Mouse (Mus musculus) CH12.LX (cell line): Measurements from ENCODE around the gene Mfsd4b5. TPM values are rescaled to one million over a fixed set of nuclear protein-coding genes. Genes with fewer than 3 reads are reported as not detected.

Source experiments
- DNase-seq: peaks from one replicate; pipeline ENCODE4 v3.0.0-alpha.2; 2013; ENCODE audit errors: extremely low read depth
- H3K27ac ChIP-seq: 2 replicates; pipeline ENCODE4 v1.5.1; 2012; ENCODE audit warnings: low read depth, mild to moderate bottlenecking, control low read depth, moderate library complexity; ENCODE audit not compliant: insufficient read depth
- H3K27me3 ChIP-seq: replicated peaks from 2 replicates; pipeline ENCODE3; 2012; ENCODE audit warnings: inconsistent platforms
- H3K36me3 ChIP-seq, 2 experiments: replicated peaks in 1 of 2; 2 replicates each; pipeline versions ENCODE3 to v1.6.1; 2012; ENCODE audit warnings: inconsistent platforms in 1 of 2, low read length in 1 of 2, mild to moderate bottlenecking in 1 of 2, mixed read lengths in 1 of 2, moderate library complexity in 1 of 2; ENCODE audit not compliant: control insufficient read depth in 1 of 2, insufficient read depth in 1 of 2
- H3K4me1 ChIP-seq, 2 experiments: 2 replicates each; pipeline ENCODE4 v1.6.1; 2012; ENCODE audit warnings: inconsistent platforms in 1 of 2, moderate library complexity in 1 of 2; ENCODE audit not compliant: insufficient read depth in 2 of 2, control insufficient read depth in 1 of 2
- H3K4me2 ChIP-seq: 2 replicates; pipeline ENCODE4 v1.6.1; 2012; ENCODE audit warnings: low read depth, mild to moderate bottlenecking, control low read depth; ENCODE audit not compliant: poor library complexity, insufficient read depth, severe bottlenecking
- H3K4me3 ChIP-seq, 3 experiments: fragments of 150-350 bp in 1 of 3; sonication (generic) in 1 of 3; replicated peaks in 1 of 3; 2 replicates each; pipeline versions ENCODE3 to v1.5.1; 2011 to 2012; ENCODE audit warnings: low read depth in 2 of 3, low read length in 2 of 3, mild to moderate bottlenecking in 2 of 3, moderate library complexity in 2 of 3, control low read depth in 1 of 3, improper control_type of control experiment in 1 of 3, inconsistent platforms in 1 of 3, mixed read lengths in 1 of 3; ENCODE audit not compliant: poor library complexity in 1 of 3
- H3K79me2 ChIP-seq: replicated peaks from 2 replicates; pipeline ENCODE4 v1.6.1; 2012; ENCODE audit warnings: mild to moderate bottlenecking, moderate library complexity; ENCODE audit not compliant: control insufficient read depth, poor library complexity, insufficient read depth, severe bottlenecking; ENCODE audit errors: extremely low read depth
- H3K9ac ChIP-seq: 2 replicates; pipeline ENCODE4 v1.6.1; 2012; ENCODE audit warnings: low read depth, mild to moderate bottlenecking, control low read depth, moderate library complexity; ENCODE audit not compliant: insufficient read depth
- H3K9me3 ChIP-seq: replicated peaks from 2 replicates; pipeline ENCODE3; 2012; ENCODE audit warnings: low read length, inconsistent platforms, mixed read lengths
- BHLHE40 ChIP-seq: IDR thresholded peaks from 2 replicates; pipeline ENCODE4 v1.6.1; 2011; ENCODE audit warnings: mild to moderate bottlenecking, low read depth, low read length, improper control_type of control experiment
- GABPA ChIP-seq: IDR thresholded peaks from 2 replicates; pipeline ENCODE4 v1.6.1; 2012; ENCODE audit warnings: low read depth, low read length, improper control_type of control experiment, inconsistent platforms; ENCODE audit not compliant: insufficient replicate concordance
- JUND ChIP-seq: conservative IDR thresholded peaks from 2 replicates; pipeline ENCODE4 v1.6.1; 2011; ENCODE audit warnings: low read depth, low read length, improper control_type of control experiment
- NRF1 ChIP-seq: IDR thresholded peaks from 2 replicates; pipeline ENCODE4 v1.6.1; 2014; ENCODE audit warnings: low read depth, mild to moderate bottlenecking, inconsistent platforms, low read length, improper control_type of control experiment, moderate library complexity
- RCOR1 ChIP-seq: conservative IDR thresholded peaks from 2 replicates; pipeline ENCODE4 v1.6.1; 2012; ENCODE audit warnings: low read depth, mild to moderate bottlenecking, inconsistent platforms, low read length, improper control_type of control experiment
- USF1 ChIP-seq: IDR thresholded peaks from 2 replicates; pipeline ENCODE4 v1.6.1; 2014; ENCODE audit warnings: low read depth, mild to moderate bottlenecking, inconsistent platforms, low read length, improper control_type of control experiment
- ZKSCAN1 ChIP-seq: IDR thresholded peaks from 2 replicates; pipeline ENCODE4 v1.6.1; 2012; ENCODE audit warnings: low read depth, inconsistent platforms, low read length, improper control_type of control experiment, borderline replicate concordance
- dilution Hi-C: fragments of 300-500 bp; cut with MboI; formaldehyde crosslinking; loops from 2 replicates; pipeline ENCODE4 v1.14.3; 2020; ENCODE audit warnings: low sequenced_read_pairs; ENCODE audit not compliant: extremely low pct_unique_long_range_greater_than_20kb, extremely low pct_ligation_motif_present
- in situ Hi-C: fragments of 300-500 bp; cut with MboI; formaldehyde crosslinking; loops from 3 replicates; pipeline ENCODE4 v1.14.3; 2019; ENCODE audit warnings: low sequenced_read_pairs, low pct_ligation_motif_present, low pct_unique_long_range_greater_than_20kb, mixed read lengths
- polyA plus RNA-seq: library from polyadenylated mRNA; unstranded; fragments of >175 nt; gene quantifications from 2 replicates; pipeline ENCODE4 v1.2.1, GENCODE M21; 2012; ENCODE audit warnings: low read depth; ENCODE audit not compliant: insufficient read length
- total RNA-seq, 2 experiments: library from RNA; depleted of rRNA; stranded (reverse); fragments of 300-350 nt in 1 of 2; fragments of >200 nt in 1 of 2; gene quantifications; 2 replicates each; pipeline ENCODE4 v1.2.3; 2012 to 2014

The Mfsd4b5 gene
- total and polyA plus RNA-seq, 3 experiments, result not detected

GRCm38 (mm10) chr10:39908768-39909441 is 77.5 kb downstream of the Mfsd4b5 start:
- no peak overlapping the region for H3K4me3 ChIP-seq
- H3K79me2 ChIP-seq, result no peaks in the 10 kb centered on the region
- no peak overlapping the region for H3K9ac ChIP-seq
- in situ Hi-C loops (no loop called here), dilution Hi-C loops (no loop called here)
- DNase-seq, result no peak
- no peaks in the 10 kb centered on the region for H3K27me3 ChIP-seq
- H3K9me3 ChIP-seq, result no peaks in the 10 kb centered on the region
- no peaks in the 10 kb centered on the region for H3K36me3 ChIP-seq
- TF ChIP-seq BHLHE40 (no peak), JUND (no peak), RCOR1 (no peak), USF1 (no peak), GABPA (no peak), ZKSCAN1 (no peak), NRF1 (no peak)
- H3K4me2 ChIP-seq, result peak overlapping the region; percentile 24
- H3K27ac ChIP-seq, result no peak overlapping the region
- H3K4me1 ChIP-seq, result peaks cover 0 to 9% of the 10 kb centered on the region in 2 experiments; a peak in 3 of 4 replicates

Other genes starting within 250 kb of the Mfsd4b5 start
- gene Mfsd4b4, start 87.4 kb downstream of the Mfsd4b5 start, total RNA-seq (2012; rRNA removed), result 1.1 and 1.7 TPM in 2 replicates
- 3.5 and 3.8 TPM in 2 replicates for gene Mfsd4b4, start 87.4 kb downstream of the Mfsd4b5 start, total RNA-seq (2014; rRNA removed)
- gene Mfsd4b4, start 87.4 kb downstream of the Mfsd4b5 start, polyA plus RNA-seq, result 1.9 and 2.1 TPM in 2 replicates
- gene Mfsd4b2, start 59.7 kb downstream of the Mfsd4b5 start, total RNA-seq (2012; rRNA removed), result not detected in 2 replicates
- not detected in 2 replicates for gene Mfsd4b2, start 59.7 kb downstream of the Mfsd4b5 start, total RNA-seq (2014; rRNA removed)
- gene Mfsd4b2, start 59.7 kb downstream of the Mfsd4b5 start, polyA plus RNA-seq, result not detected in 2 replicates
- not detected in 2 replicates for gene Mfsd4b3, start 26.5 kb downstream of the Mfsd4b5 start, total RNA-seq (2012; rRNA removed)
- not detected in 2 replicates for gene Mfsd4b3, start 26.5 kb downstream of the Mfsd4b5 start, total RNA-seq (2014; rRNA removed)
- not detected in 2 replicates for gene Mfsd4b3, start 26.5 kb downstream of the Mfsd4b5 start, polyA plus RNA-seq
- gene Mfsd4b1, start 38.6 kb upstream of the Mfsd4b5 start, total RNA-seq (2012; rRNA removed), result 0.04 TPM in 1 of 2 replicates, not detected in the other
- not detected in 2 replicates for gene Mfsd4b1, start 38.6 kb upstream of the Mfsd4b5 start, total RNA-seq (2014; rRNA removed)
- not detected in 2 replicates for gene Mfsd4b1, start 38.6 kb upstream of the Mfsd4b5 start, polyA plus RNA-seq
- 10.4 TPM in 2 replicates for gene Slc16a10, start 155.6 kb upstream of the Mfsd4b5 start, total RNA-seq (2012; rRNA removed)
- gene Slc16a10, start 155.6 kb upstream of the Mfsd4b5 start, total RNA-seq (2014; rRNA removed), result 4.5 TPM in 2 replicates
- 3.5 and 4.1 TPM in 2 replicates for gene Slc16a10, start 155.6 kb upstream of the Mfsd4b5 start, polyA plus RNA-seq